Mouse (Mus musculus) heart, postnatal 0 days (tissue): ENCODE measurements at regions not wholly inside any gene's neighbourhood (a gene's known extent, or its start where the extent isn't known, plus 50 kb on each side); places are given as distances from the start of the nearest gene placed in this dataset.

Experiments
- CTCF ChIP-seq: IDR thresholded peaks from 2 replicates; pipeline ENCODE4 v1.5.1; 2016; ENCODE audit warnings: antibody characterized with exemption, control low read depth, low read depth
- EP300 ChIP-seq: IDR thresholded peaks from 2 replicates; pipeline ENCODE4 v1.6.1; 2016; ENCODE audit warnings: antibody characterized with exemption, low read depth

DNA sequence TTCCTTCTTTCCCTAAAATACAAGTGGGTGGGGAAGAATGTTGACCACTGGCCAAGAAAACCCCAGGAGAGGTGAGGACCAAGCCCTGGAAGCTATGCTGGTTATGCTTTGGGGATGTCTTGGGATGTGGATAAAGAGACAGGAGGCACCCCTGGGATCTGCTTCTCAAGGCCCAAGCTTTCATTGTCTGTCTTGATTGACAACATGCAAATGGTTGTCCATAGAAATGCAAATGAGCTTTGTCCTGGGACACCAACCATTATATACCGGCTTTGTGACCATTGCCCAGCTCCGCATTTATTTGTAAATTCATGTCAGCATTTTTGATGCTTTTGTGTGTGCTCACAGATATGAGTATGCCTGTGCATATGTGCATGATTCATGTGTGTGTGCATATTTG is 174.9 kb downstream of the Bmp7 start:
- TF ChIP-seq CTCF (no peak), EP300 (no peak)
